Mouse (Mus musculus): ENCODE measurements around the gene BC048562.

GRCm38 (mm10) chr9:108466219-108466618, 29.9 kb downstream of the BC048562 start:
- TF ChIP-seq POLR2A (IDR thresholded peaks at IDR 0.05; ENCODE audit: borderline replicate concordance, extremely low read depth, insufficient read depth, insufficient read length, poor library complexity, severe bottlenecking) (no peak), CTCF (IDR thresholded peaks at IDR 0.05; ENCODE audit: borderline replicate concordance, extremely low read depth, insufficient read depth, insufficient read length) (no peak)
